In genomic region chr10:30600542-30600966, GRCm38 (mm10) we compare ENCODE assay signal across 8 mouse cellular contexts. TPM values are rescaled to one million over a fixed set of nuclear protein-coding genes. Genes with fewer than 3 reads are reported as not detected.
DNase-seq lines count a peak whose midpoint lies in the region; ATAC-seq and TF ChIP-seq lines count a peak whose summit lies in the region.

Trmt11 (minus strand) TSS chr10:30600749.

- peak within 1 kb of the TSS; percentile 90 for H3K4me2 ChIP-seq in kidney, embryonic 16.5 days (replicated peaks; ENCODE audit: low read depth, low read length)
- peak within 1 kb of the TSS; percentile 98 for H3K4me2 ChIP-seq in myocyte (ENCODE audit: low read depth)

- peak; percentile 89 for DNase-seq in A20 (ENCODE audit: low read depth, low spot score)
- peak; percentile 97 for DNase-seq in heart, embryonic 10.5 days (ENCODE audit: low spot score)
- peak; percentile 75 for DNase-seq in liver, adult 2 months (ENCODE audit: extremely low read depth, low read depth, low spot score)
- peak; percentile 73 for DNase-seq in splenic B cell, adult 2 months (ENCODE audit: low read depth, low spot score)

- H3K9me3 ChIP-seq in heart, embryonic 10.5 days: no peaks in the 10 kb centered on the region
- no peaks in the 10 kb centered on the region for H3K9me3 ChIP-seq in kidney, embryonic 16.5 days (ENCODE audit: low read length)

- H3K36me3 ChIP-seq in heart, embryonic 10.5 days: peaks cover 18% of the 10 kb centered on the region
- H3K36me3 ChIP-seq in kidney, embryonic 16.5 days (ENCODE audit: insufficient read depth, low read length): peaks cover 14% of the 10 kb centered on the region
- peaks cover 9% of the 10 kb centered on the region for H3K36me3 ChIP-seq in liver, adult 2 months (ENCODE audit: control insufficient read depth, insufficient read depth, low read length)
- H3K36me3 ChIP-seq in myocyte (ENCODE audit: control insufficient read depth, insufficient read depth): peaks cover 15% of the 10 kb centered on the region
- H3K36me3 ChIP-seq in splenic B cell, adult 2 months (ENCODE audit: control insufficient read depth, insufficient read depth, low read length, poor library complexity, severe bottlenecking): 0 out of 2 replicates have a peak, but pooled peaks cover 3% of the 10 kb centered on the region

- peak within 1 kb of the TSS; percentile 61 for H3K27ac ChIP-seq in bone marrow macrophage, adult 2 months (ENCODE audit: insufficient read depth, low read depth, low read length)
- no peak within 1 kb of the TSS for H3K27ac ChIP-seq in embryonic fibroblast, embryonic 13.5 days (ENCODE audit: insufficient read depth, low read length)
- H3K27ac ChIP-seq in heart, embryonic 10.5 days: peak within 1 kb of the TSS; percentile 96
- peak within 1 kb of the TSS; percentile 83 for H3K27ac ChIP-seq in kidney, embryonic 16.5 days (ENCODE audit: low read length)
- peak within 1 kb of the TSS; percentile 66 for H3K27ac ChIP-seq in liver, adult 2 months (replicated peaks; ENCODE audit: insufficient read depth, low read depth, low read length)

- WGBS in heart, embryonic 10.5 days: under 1% methylated on average over 28 of the region's 28 CpGs
- WGBS in kidney, embryonic 16.5 days: 0% methylated on average over 25 of the region's 28 CpGs
- under 1% methylated on average over 28 of the region's 28 CpGs for WGBS in liver, adult 2 months

- H3K9ac ChIP-seq in kidney, embryonic 16.5 days (replicated peaks; ENCODE audit: low read length): peak within 1 kb of the TSS; percentile 87
- peak within 1 kb of the TSS; percentile 88 for H3K9ac ChIP-seq in liver, adult 2 months (ENCODE audit: low read depth, low read length)

- no peaks in the 10 kb centered on the region for H3K27me3 ChIP-seq in heart, embryonic 10.5 days (ENCODE audit: insufficient read depth, poor library complexity, severe bottlenecking)
- H3K27me3 ChIP-seq in kidney, embryonic 16.5 days (ENCODE audit: insufficient read depth, low read length): no peaks in the 10 kb centered on the region
- H3K27me3 ChIP-seq in liver, adult 2 months (ENCODE audit: control insufficient read depth, insufficient read depth, low read length): no peaks in the 10 kb centered on the region
- no peaks in the 10 kb centered on the region for H3K27me3 ChIP-seq in myocyte (ENCODE audit: control insufficient read depth, insufficient read depth, insufficient read length)
- no peaks in the 10 kb centered on the region for H3K27me3 ChIP-seq in splenic B cell, adult 2 months (ENCODE audit: control insufficient read depth, insufficient read depth, low read length, poor library complexity, severe bottlenecking)

- peaks cover 10% of the 10 kb centered on the region; the same call in 1 of the 2 replicates for H3K79me2 ChIP-seq in liver, adult 2 months (ENCODE audit: control insufficient read depth, insufficient read depth, low read length)
- peaks cover 19% of the 10 kb centered on the region for H3K79me2 ChIP-seq in myocyte (ENCODE audit: control insufficient read depth, insufficient read depth)

- TF ChIP-seq CTCF in bone marrow macrophage, adult 2 months (IDR thresholded peaks at IDR 0.05; ENCODE audit: low read depth, low read length): no peak
- TF ChIP-seq CTCF in embryonic fibroblast, embryonic 13.5 days (IDR thresholded peaks at IDR 0.05; ENCODE audit: borderline replicate concordance, insufficient read depth, low read length): no peak
- no peak for TF ChIP-seq CTCF in liver, adult 2 months (IDR thresholded peaks at IDR 0.05; ENCODE audit: low read depth, low read length)

- H3ac ChIP-seq in myocyte (ENCODE audit: control insufficient read depth, insufficient read length): peak within 1 kb of the TSS; percentile 47

- peaks cover 13% of the 10 kb centered on the region for H3K4me1 ChIP-seq in bone marrow macrophage, adult 2 months (ENCODE audit: control insufficient read depth, insufficient read depth, low read length)
- H3K4me1 ChIP-seq in embryonic fibroblast, embryonic 13.5 days (ENCODE audit: control insufficient read depth, insufficient read depth, low read length): no peaks in the 10 kb centered on the region; the same call in 1 of the 2 replicates
- H3K4me1 ChIP-seq in heart, embryonic 10.5 days: peaks cover 5% of the 10 kb centered on the region; the same call in 1 of the 2 replicates
- peaks cover 13% of the 10 kb centered on the region for H3K4me1 ChIP-seq in kidney, embryonic 16.5 days (ENCODE audit: insufficient read depth, low read length)
- 0 out of 2 replicates have a peak, but pooled peaks cover 2% of the 10 kb centered on the region for H3K4me1 ChIP-seq in liver, adult 2 months (ENCODE audit: control insufficient read depth, insufficient read depth, low read length)

- H3K4me3 ChIP-seq in bone marrow macrophage, adult 2 months (ENCODE audit: insufficient read depth, low read length): peak within 1 kb of the TSS; percentile 79
- H3K4me3 ChIP-seq in embryonic fibroblast, embryonic 13.5 days (ENCODE audit: insufficient read depth, low read length): peak within 1 kb of the TSS; percentile 77
- peak within 1 kb of the TSS; percentile 91 for H3K4me3 ChIP-seq in heart, embryonic 10.5 days
- peak within 1 kb of the TSS; percentile 72 for H3K4me3 ChIP-seq in kidney, embryonic 16.5 days (ENCODE audit: low read length)
- H3K4me3 ChIP-seq in liver, adult 2 months (ENCODE audit: insufficient read depth, low read depth, low read length): peak within 1 kb of the TSS; percentile 81
- peak within 1 kb of the TSS; percentile 87 for H3K4me3 ChIP-seq in myocyte

- ATAC-seq in kidney, embryonic 16.5 days (ENCODE audit: low FRiP score, low TSS enrichment): peak; percentile 98

- TF ChIP-seq POLR2A in bone marrow macrophage, adult 2 months (IDR thresholded peaks at IDR 0.05; ENCODE audit: borderline replicate concordance, low read depth, low read length): no peak
- TF ChIP-seq POLR2A in embryonic fibroblast, embryonic 13.5 days (IDR thresholded peaks at IDR 0.05; ENCODE audit: low read depth, low read length): peak; percentile 87; the same call in 1 of the 2 replicates
- TF ChIP-seq POLR2A in liver, adult 2 months (IDR thresholded peaks at IDR 0.05; ENCODE audit: extremely low read depth, insufficient read depth, low read length): peak; percentile 64
- peak; percentile 88 for TF ChIP-seq POLR2A in myocyte (IDR thresholded peaks at IDR 0.05; ENCODE audit: insufficient read length, low read depth)

TF ChIP-seq in myocyte, 11 proteins besides CTCF, POLR2A, EP300 and RAD21:
- TF ChIP-seq REST (IDR thresholded peaks at IDR 0.05; ENCODE audit: insufficient read depth, insufficient read length): no peak
- no peak for TF ChIP-seq SRF (IDR thresholded peaks at IDR 0.05; ENCODE audit: control insufficient read depth, insufficient read length, low read depth)
- TF ChIP-seq TCF12 (IDR thresholded peaks at IDR 0.05; ENCODE audit: insufficient read depth, poor library complexity, severe bottlenecking): no peak
- no peak for TF ChIP-seq MYOD1 (IDR thresholded peaks at IDR 0.05; ENCODE audit: control insufficient read depth in 1 of 3, insufficient read length in 2 of 3, low read depth in 2 of 3)
- no peak for TF ChIP-seq TCF3 (IDR thresholded peaks at IDR 0.05; ENCODE audit: insufficient read length, low read depth)
- no peak for TF ChIP-seq USF1 (IDR thresholded peaks at IDR 0.05; ENCODE audit: low read depth)
- peak in 1 of 3 experiments; percentile 1 for TF ChIP-seq MYOG (IDR thresholded peaks at IDR 0.05; ENCODE audit: control insufficient read depth in 1 of 3, insufficient read depth in 1 of 3, insufficient read length in 2 of 3, low read depth in 2 of 3)
- no peak for TF ChIP-seq MAX (IDR thresholded peaks at IDR 0.05; ENCODE audit: low read depth)
- TF ChIP-seq E2F4 (IDR thresholded peaks at IDR 0.05; ENCODE audit: insufficient read depth): peak; percentile 28
- peak; percentile 94 for TF ChIP-seq POLR2AphosphoS2 (IDR thresholded peaks at IDR 0.05; ENCODE audit: insufficient read length, low read depth)
- no peak for TF ChIP-seq CEBPB (IDR thresholded peaks at IDR 0.05; ENCODE audit: insufficient read depth, poor library complexity, severe bottlenecking)

RNA-seq across cellular contexts. Expression of gene Trmt11, which starts in this region (rescaled TPM):
- polyA plus RNA-seq in bone marrow macrophage, adult 2 months (2012; ENCODE audit: insufficient read depth, insufficient read length, missing spikeins): 8.9 and 9.6 TPM in 2 replicates
- polyA plus RNA-seq in embryonic fibroblast, embryonic 13.5 days (2011; ENCODE audit: insufficient read length, low read depth, missing spikeins): 14.2 and 18.3 TPM in 2 replicates
- 23.1 and 30.3 TPM in 2 replicates for polyA plus RNA-seq in heart, embryonic 10.5 days (2016; fragmentation: Nextera tagmentation; extraction: Ambion mirVana)
- polyA plus RNA-seq in kidney, embryonic 16.5 days (2015; fragmentation: Nextera tagmentation; extraction: Ambion mirVana): 28.7 and 29.5 TPM in 2 replicates
- 5.6 and 8.3 TPM in 2 replicates for total RNA-seq in liver, adult 2 months (2014; rRNA removed)
- polyA plus RNA-seq in liver, adult 2 months (2012; rRNA removed): 0.70 and 0.72 TPM in 2 replicates
- 2.1 TPM for polyA plus RNA-seq in myocyte (2012; fragmentation: generic; extraction: Trizol)
